Mouse (Mus musculus): ENCODE measurements at regions not wholly inside any gene's neighbourhood (a gene's known extent, or its start where the extent isn't known, plus 50 kb on each side); places are given as distances from the start of the nearest gene placed in this dataset.
"Not testable (repeated sequence)": the region's sequence is repeated elsewhere in the genome, so short reads cannot be mapped to it uniquely, and the experiment has no call there.

DNA sequence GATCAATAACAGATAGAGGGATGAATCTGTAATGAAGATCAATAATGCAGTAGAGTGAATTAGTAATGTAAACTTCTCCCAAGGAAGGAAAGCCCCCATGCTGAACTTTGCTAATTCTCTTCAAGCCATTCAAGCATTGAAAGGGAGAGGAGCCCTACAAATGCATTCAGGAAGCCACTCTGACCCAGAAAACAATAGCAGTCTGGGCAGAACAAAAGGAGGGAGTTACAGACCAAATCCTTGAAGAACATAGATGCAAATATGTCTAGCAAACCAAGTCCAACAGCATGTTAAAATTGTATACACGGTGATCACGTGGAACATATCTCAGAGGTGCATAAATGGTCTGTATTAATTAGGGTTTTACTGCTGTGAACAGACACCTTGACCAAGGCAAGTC lies 77.7 kb upstream of the Adtrp start:
- Histone ChIP-seq H3K9ac (replicated peaks) (no peak overlapping the region), H3K9me3 (ENCODE audit: low read length) (no peaks in the 10 kb centered on the region), H3K27ac (ENCODE audit: low read depth) (no peak overlapping the region), H3K4me2 (ENCODE audit: low read depth, low read length) (no peak overlapping the region), H3K4me3 (ENCODE audit: low read depth, low read length) (no peak overlapping the region), H3K4me1 (ENCODE audit: insufficient read depth) (no peaks in the 10 kb centered on the region), H3K36me3 (replicated peaks; ENCODE audit: insufficient read depth, low read length) (no peaks in the 10 kb centered on the region), H3K27me3 (ENCODE audit: insufficient read depth, low read length) (no peaks in the 10 kb centered on the region)
- 70% methylated on average over 2 of the region's 2 CpGs for WGBS (ENCODE audit: insufficient replicate concordance)
- no peak for ATAC-seq
- no peak for TF ChIP-seq CTCF (IDR thresholded peaks at IDR 0.05; ENCODE audit: low read depth)
- TF ChIP-seq EP300 (IDR thresholded peaks at IDR 0.05; ENCODE audit: low read depth), result no peak
- no peak for DNase-seq

DNA sequence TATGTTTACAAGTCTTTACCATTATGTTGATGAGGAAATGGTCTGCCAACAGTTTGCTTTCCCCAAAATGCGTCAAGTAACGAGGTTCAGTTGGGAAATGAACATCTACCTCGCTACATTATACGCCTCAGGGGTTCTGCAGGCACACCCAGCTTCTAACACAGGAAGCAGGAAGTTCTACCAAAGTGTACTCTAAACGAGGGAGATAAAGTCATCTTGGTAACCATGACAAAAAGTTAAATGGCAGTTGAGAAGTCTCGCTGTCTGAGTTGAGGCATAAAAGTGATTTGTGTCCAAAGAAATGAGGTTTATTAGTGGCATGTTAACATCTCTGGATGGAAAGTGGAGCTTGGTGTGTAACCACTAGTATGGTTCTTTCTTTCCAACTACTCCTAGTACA lies 73.7 kb upstream of the Adtrp start:
- no peak for TF ChIP-seq CTCF (IDR thresholded peaks at IDR 0.05; ENCODE audit: low read depth)
- no peak for TF ChIP-seq EP300 (IDR thresholded peaks at IDR 0.05; ENCODE audit: low read depth)
- 54% methylated on average over 6 of the region's 6 CpGs for WGBS (ENCODE audit: insufficient replicate concordance)
- H3K9ac ChIP-seq (replicated peaks), result no peak overlapping the region
- H3K27me3 ChIP-seq (ENCODE audit: insufficient read depth, low read length), result no peaks in the 10 kb centered on the region
- DNase-seq, result no peak
- ATAC-seq, result no peak
- H3K4me3 ChIP-seq (ENCODE audit: low read depth, low read length), result no peak overlapping the region
- no peak overlapping the region for H3K4me2 ChIP-seq (ENCODE audit: low read depth, low read length)
- H3K9me3 ChIP-seq (ENCODE audit: low read length), result no peaks in the 10 kb centered on the region
- no peak overlapping the region for H3K27ac ChIP-seq (ENCODE audit: low read depth)
- H3K36me3 ChIP-seq (replicated peaks; ENCODE audit: insufficient read depth, low read length), result no peaks in the 10 kb centered on the region
- H3K4me1 ChIP-seq (ENCODE audit: insufficient read depth), result no peaks in the 10 kb centered on the region

DNA sequence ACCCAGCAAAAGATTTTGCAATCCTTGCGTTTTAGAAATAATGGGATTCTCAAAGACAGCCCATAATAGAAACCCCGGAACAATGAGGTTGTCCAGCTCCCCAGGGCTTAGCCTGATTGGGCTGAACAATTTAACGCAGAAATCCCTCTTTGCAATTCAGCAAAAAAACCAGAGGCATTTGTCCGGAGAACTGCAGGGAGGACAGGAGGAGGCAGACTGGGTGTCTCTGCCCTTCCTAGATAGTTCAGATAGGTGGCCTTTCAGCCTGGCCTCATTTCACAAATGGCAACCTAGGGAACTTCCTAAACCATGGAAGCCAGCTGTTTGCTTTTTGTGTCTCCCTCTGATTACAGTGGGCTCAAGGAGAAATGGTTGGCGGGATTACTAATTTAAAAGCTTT lies 71.0 kb upstream of the Adtrp start:
- TF ChIP-seq EP300 (IDR thresholded peaks at IDR 0.05; ENCODE audit: low read depth) (no peak), CTCF (IDR thresholded peaks at IDR 0.05; ENCODE audit: low read depth) (no peak)
- Histone ChIP-seq H3K4me3 (ENCODE audit: low read depth, low read length) (no peak overlapping the region), H3K4me1 (ENCODE audit: insufficient read depth) (no peaks in the 10 kb centered on the region), H3K4me2 (ENCODE audit: low read depth, low read length) (no peak overlapping the region), H3K27ac (ENCODE audit: low read depth) (no peak overlapping the region), H3K9ac (replicated peaks) (no peak overlapping the region), H3K36me3 (replicated peaks; ENCODE audit: insufficient read depth, low read length) (no peaks in the 10 kb centered on the region), H3K27me3 (ENCODE audit: insufficient read depth, low read length) (no peaks in the 10 kb centered on the region), H3K9me3 (ENCODE audit: low read length) (no peaks in the 10 kb centered on the region)
- DNase-seq (no peak), ATAC-seq (no peak)
- WGBS (ENCODE audit: insufficient replicate concordance), result 60% methylated on average over 5 of the region's 5 CpGs

DNA sequence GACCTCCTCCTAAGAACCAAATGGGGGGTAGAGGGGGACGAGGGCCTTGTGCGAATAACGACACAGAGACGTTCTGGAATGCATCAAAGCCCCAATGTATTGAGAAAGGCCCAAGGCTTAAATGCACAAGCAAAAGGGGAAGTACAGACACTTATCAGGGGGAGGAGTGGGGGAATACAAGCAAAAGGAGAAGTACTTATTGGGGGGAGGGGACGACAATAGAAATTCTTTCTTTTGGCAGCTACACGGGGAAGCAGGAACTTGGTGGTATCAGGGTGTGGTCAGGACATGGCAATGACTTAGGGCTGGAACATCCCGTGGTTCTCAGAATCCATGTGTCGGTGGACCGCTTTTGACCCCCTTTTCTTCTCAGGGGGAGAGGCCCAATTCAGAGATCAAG lies 68.3 kb upstream of the Adtrp start:
- not testable (repeated sequence) for H3K27ac ChIP-seq (ENCODE audit: low read depth); DNase-seq; H3K9me3 ChIP-seq (ENCODE audit: low read length); H3K36me3 ChIP-seq (replicated peaks; ENCODE audit: insufficient read depth, low read length); H3K4me2 ChIP-seq (ENCODE audit: low read depth, low read length); H3K9ac ChIP-seq (replicated peaks); ATAC-seq; H3K4me1 ChIP-seq (ENCODE audit: insufficient read depth); H3K27me3 ChIP-seq (ENCODE audit: insufficient read depth, low read length); H3K4me3 ChIP-seq (ENCODE audit: low read depth, low read length)
- 70% methylated on average over 9 of the region's 9 CpGs for WGBS (ENCODE audit: insufficient replicate concordance)

DNA sequence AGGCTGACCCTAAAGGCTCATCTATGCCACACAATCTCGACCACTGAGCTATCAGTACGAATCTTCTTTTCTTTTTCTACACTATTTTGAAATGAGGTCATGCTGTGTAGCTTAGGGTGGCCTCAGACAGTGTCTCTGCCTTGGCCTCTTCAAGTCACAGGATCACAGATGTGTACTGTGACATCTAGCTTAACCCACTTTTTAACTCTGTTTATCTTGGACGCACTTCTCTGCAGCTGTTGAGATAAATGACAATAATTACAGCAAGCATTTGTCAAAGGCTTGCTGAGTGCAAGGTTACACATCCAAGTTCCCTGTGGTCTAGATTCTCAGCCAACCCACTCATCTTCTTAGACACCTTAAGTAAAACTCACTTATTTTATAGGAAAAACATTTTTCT lies 63.3 kb upstream of the Adtrp start:
- Histone ChIP-seq H3K36me3 (replicated peaks; ENCODE audit: insufficient read depth, low read length) (no peaks in the 10 kb centered on the region), H3K4me2 (ENCODE audit: low read depth, low read length) (no peak overlapping the region), H3K27me3 (ENCODE audit: insufficient read depth, low read length) (no peaks in the 10 kb centered on the region), H3K4me1 (ENCODE audit: insufficient read depth) (no peaks in the 10 kb centered on the region), H3K9ac (replicated peaks) (no peak overlapping the region), H3K4me3 (ENCODE audit: low read depth, low read length) (no peak overlapping the region), H3K9me3 (ENCODE audit: low read length) (no peaks in the 10 kb centered on the region), H3K27ac (ENCODE audit: low read depth) (no peak overlapping the region)
- ATAC-seq, result no peak
- TF ChIP-seq CTCF (IDR thresholded peaks at IDR 0.05; ENCODE audit: low read depth) (no peak), EP300 (IDR thresholded peaks at IDR 0.05; ENCODE audit: low read depth) (no peak)
- no peak for DNase-seq
- 61% methylated on average over 3 of the region's 3 CpGs for WGBS (ENCODE audit: insufficient replicate concordance)

DNA sequence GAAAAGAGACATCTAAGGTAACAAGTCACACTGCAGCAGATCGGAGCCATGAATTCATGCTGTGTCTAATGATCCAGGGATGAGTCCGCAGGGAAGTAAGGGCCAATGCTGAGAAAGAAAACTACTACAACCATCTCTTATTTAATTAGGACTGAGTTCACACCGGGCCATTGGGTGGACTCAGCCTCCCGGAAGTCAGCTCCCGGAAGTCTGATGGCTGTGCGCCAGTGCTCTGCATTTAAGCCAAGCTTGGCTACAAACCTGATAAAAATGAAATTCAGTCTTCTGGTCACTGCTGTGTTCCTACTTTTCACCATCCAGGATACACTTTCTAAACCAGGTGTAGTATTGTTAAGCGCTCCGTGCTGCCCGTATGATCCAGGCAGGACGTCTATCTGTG lies 62.8 kb upstream of the Adtrp start:
- no peaks in the 10 kb centered on the region for H3K36me3 ChIP-seq (replicated peaks; ENCODE audit: insufficient read depth, low read length)
- H3K9me3 ChIP-seq (ENCODE audit: low read length), result no peaks in the 10 kb centered on the region
- 82% methylated on average over 10 of the region's 10 CpGs for WGBS (ENCODE audit: insufficient replicate concordance)
- DNase-seq (peak; percentile 21), ATAC-seq (no peak)
- no peaks in the 10 kb centered on the region for H3K4me1 ChIP-seq (ENCODE audit: insufficient read depth)
- H3K4me2 ChIP-seq (ENCODE audit: low read depth, low read length), result no peak overlapping the region
- TF ChIP-seq EP300 (IDR thresholded peaks at IDR 0.05; ENCODE audit: low read depth) (no peak), CTCF (IDR thresholded peaks at IDR 0.05; ENCODE audit: low read depth) (no peak)
- no peak overlapping the region for H3K9ac ChIP-seq (replicated peaks)
- H3K27ac ChIP-seq (ENCODE audit: low read depth), result no peak overlapping the region
- no peak overlapping the region for H3K4me3 ChIP-seq (ENCODE audit: low read depth, low read length)
- no peaks in the 10 kb centered on the region for H3K27me3 ChIP-seq (ENCODE audit: insufficient read depth, low read length)

DNA sequence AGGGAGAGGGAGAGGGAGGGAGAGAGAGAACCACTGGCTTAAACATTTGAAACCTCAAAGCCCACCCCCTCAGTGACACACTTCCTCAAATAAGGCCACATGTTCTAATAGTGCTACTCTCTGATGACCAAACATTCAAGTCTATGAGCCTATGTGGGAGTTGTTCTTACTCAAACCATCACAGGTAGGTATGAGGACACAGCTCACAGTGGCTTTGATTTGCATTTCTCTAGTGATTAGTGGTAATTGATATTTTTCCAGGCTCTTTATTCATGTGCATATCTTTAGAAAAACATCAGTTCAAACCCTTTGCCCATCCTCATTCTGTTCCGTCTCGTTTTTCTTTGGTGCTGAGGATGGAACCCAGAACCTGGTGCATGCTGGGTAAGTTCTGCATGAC lies 59.5 kb upstream of the Adtrp start:
- Histone ChIP-seq H3K9ac (replicated peaks) (no peak overlapping the region), H3K36me3 (replicated peaks; ENCODE audit: insufficient read depth, low read length) (no peaks in the 10 kb centered on the region), H3K9me3 (ENCODE audit: low read length) (no peaks in the 10 kb centered on the region), H3K27me3 (ENCODE audit: insufficient read depth, low read length) (no peaks in the 10 kb centered on the region), H3K4me1 (ENCODE audit: insufficient read depth) (no peaks in the 10 kb centered on the region), H3K27ac (ENCODE audit: low read depth) (no peak overlapping the region), H3K4me2 (ENCODE audit: low read depth, low read length) (no peak overlapping the region), H3K4me3 (ENCODE audit: low read depth, low read length) (no peak overlapping the region)
- no peak for TF ChIP-seq CTCF (IDR thresholded peaks at IDR 0.05; ENCODE audit: low read depth)
- TF ChIP-seq EP300 (IDR thresholded peaks at IDR 0.05; ENCODE audit: low read depth), result no peak
- WGBS (ENCODE audit: insufficient replicate concordance), result 77% methylated on average over 2 of the region's 2 CpGs
- ATAC-seq, result no peak
- no peak for DNase-seq
